Mouse (Mus musculus): ENCODE results near the gene Rhbg.

Gene Rhbg

GRCm38 (mm10) chr3:88205563-88206491 is 48.7 kb downstream of the Rhbg start:
- DNase-seq, result peak; percentile 89

- DNase-seq, result no peak
These were observed 49.3 kb downstream of the Rhbg start for GRCm38 (mm10) chr3:88205176-88205562.

GRCm38 (mm10) chr3:88204751-88205150 is 49.8 kb downstream of the Rhbg start:
- peak; percentile 66 for DNase-seq

GRCm38 (mm10) chr3:88203999-88204700 is 50.4 kb downstream of the Rhbg start:
- DNase-seq, result no peak

- DNase-seq, result no peak
These were observed 51.1 kb downstream of the Rhbg start for GRCm38 (mm10) chr3:88203456-88203855.

GRCm38 (mm10) chr3:88202986-88203385 is 51.5 kb downstream of the Rhbg start:
- no peak for DNase-seq

GRCm38 (mm10) chr3:88201640-88202039 is 52.9 kb downstream of the Rhbg start:
- no peak for DNase-seq

- no peak for DNase-seq
These were observed 53.6 kb downstream of the Rhbg start for GRCm38 (mm10) chr3:88200972-88201330.

GRCm38 (mm10) chr3:88200161-88200971 is 54.1 kb downstream of the Rhbg start:
- peak; percentile 46 for DNase-seq

- DNase-seq, result no peak
These were observed 54.9 kb downstream of the Rhbg start for GRCm38 (mm10) chr3:88199541-88200110.

- DNase-seq, result no peak
These were observed 55.9 kb downstream of the Rhbg start for GRCm38 (mm10) chr3:88198505-88199020.

- peak; percentile 64 for DNase-seq
These were observed 56.6 kb downstream of the Rhbg start for GRCm38 (mm10) chr3:88197741-88198504.

Data from retina, postnatal 1 day (tissue).